Mouse (Mus musculus) MEL (cell line): Measurements from ENCODE around the gene Selenoo. TPM values are rescaled to one million over a fixed set of nuclear protein-coding genes. Genes with fewer than 3 reads are reported as not detected.

ENCODE experiments used
- DNase-seq: peaks from one replicate; pipeline ENCODE4 v3.0.0; 2011; ENCODE audit warnings: low read depth, low spot score
- H3K27ac ChIP-seq: 2 replicates; pipeline ENCODE4 v1.5.1; 2012; ENCODE audit warnings: low read depth, mild to moderate bottlenecking, control low read depth, low read length, moderate library complexity; ENCODE audit not compliant: control insufficient read depth
- H3K27me3 ChIP-seq, 2 experiments: fragments of 150-350 bp in 1 of 2; sonication (generic) in 1 of 2; 2 replicates each; pipeline ENCODE4 v1.6.1; 2012; ENCODE audit warnings: low read length in 2 of 2, mild to moderate bottlenecking in 2 of 2, improper control_type of control experiment in 1 of 2, moderate library complexity in 1 of 2; ENCODE audit not compliant: insufficient read depth in 2 of 2, control insufficient read depth in 1 of 2
- H3K36me3 ChIP-seq, 2 experiments: 2 replicates each; pipeline ENCODE4 v1.6.1; 2012 to 2014; ENCODE audit warnings: low read length in 2 of 2, improper control_type of control experiment in 1 of 2, inconsistent platforms in 1 of 2, mild to moderate bottlenecking in 1 of 2; ENCODE audit not compliant: insufficient read depth in 2 of 2, control insufficient read depth in 1 of 2
- H3K4me1 ChIP-seq, 2 experiments: fragments of 150-350 bp in 1 of 2; sonication (generic) in 1 of 2; 2 replicates each; pipeline ENCODE4 v1.6.1; 2012; ENCODE audit warnings: low read length in 2 of 2, improper control_type of control experiment in 1 of 2, mild to moderate bottlenecking in 1 of 2; ENCODE audit not compliant: insufficient read depth in 2 of 2, control insufficient read depth in 1 of 2
- H3K4me3 ChIP-seq, 2 experiments: fragments of 150-350 bp in 1 of 2; sonication (generic) in 1 of 2; 2 replicates each; pipeline ENCODE4 v1.5.1; 2012; ENCODE audit warnings: low read depth in 2 of 2, low read length in 2 of 2, mild to moderate bottlenecking in 2 of 2, moderate library complexity in 2 of 2, control low read depth in 1 of 2, improper control_type of control experiment in 1 of 2; ENCODE audit not compliant: control insufficient read depth in 1 of 2, insufficient read depth in 1 of 2
- H3K79me2 ChIP-seq: 2 replicates; pipeline ENCODE4 v1.6.1; 2012; ENCODE audit warnings: mild to moderate bottlenecking, low read length, moderate library complexity; ENCODE audit not compliant: control insufficient read depth, poor library complexity, insufficient read depth
- H3K9ac ChIP-seq: 2 replicates; pipeline ENCODE4 v1.6.1; 2012; ENCODE audit warnings: low read depth, mild to moderate bottlenecking, control low read depth, low read length, moderate library complexity; ENCODE audit not compliant: control insufficient read depth, poor library complexity, severe bottlenecking
- H3K9me3 ChIP-seq: fragments of 150-350 bp; sonication (generic); replicated peaks from 2 replicates; pipeline ENCODE4 v1.6.1; 2012; ENCODE audit warnings: mild to moderate bottlenecking, low read length, improper control_type of control experiment, moderate library complexity; ENCODE audit not compliant: insufficient read depth
- BHLHE40 ChIP-seq: IDR thresholded peaks from 2 replicates; pipeline ENCODE4 v1.6.1; 2012; ENCODE audit warnings: low read depth, mild to moderate bottlenecking, inconsistent platforms, low read length, improper control_type of control experiment, borderline replicate concordance
- CHD1 ChIP-seq: IDR thresholded peaks from 2 replicates; pipeline ENCODE4 v1.6.1; 2012; ENCODE audit warnings: low read depth, mild to moderate bottlenecking, inconsistent platforms, low read length, improper control_type of control experiment
- CHD2 ChIP-seq: IDR thresholded peaks from 2 replicates; pipeline ENCODE4 v1.6.1; 2011; ENCODE audit warnings: low read length, improper control_type of control experiment
- E2F4 ChIP-seq: IDR thresholded peaks from 2 replicates; pipeline ENCODE4 v1.6.1; 2011; ENCODE audit warnings: low read depth, low read length, improper control_type of control experiment, borderline replicate concordance
- GABPA ChIP-seq: IDR thresholded peaks from 2 replicates; pipeline ENCODE4 v1.6.1; 2012; ENCODE audit warnings: low read depth, mild to moderate bottlenecking, inconsistent platforms, low read length, improper control_type of control experiment, moderate library complexity
- GATA1 ChIP-seq: IDR thresholded peaks from 2 replicates; pipeline ENCODE4 v1.6.1; 2011; ENCODE audit warnings: low read depth, low read length, improper control_type of control experiment
- KAT2A ChIP-seq: conservative IDR thresholded peaks from 2 replicates; pipeline ENCODE4 v1.6.1; 2012; ENCODE audit warnings: low read depth, low read length, improper control_type of control experiment, inconsistent platforms
- MAFK ChIP-seq: IDR thresholded peaks from 2 replicates; pipeline ENCODE4 v1.6.1; 2011; ENCODE audit warnings: low read depth, mild to moderate bottlenecking, low read length, improper control_type of control experiment, borderline replicate concordance
- MAX ChIP-seq: IDR thresholded peaks from 2 replicates; pipeline ENCODE4 v1.6.1; 2011; ENCODE audit warnings: low read length, improper control_type of control experiment
- MEF2A ChIP-seq: IDR thresholded peaks from 2 replicates; pipeline ENCODE4 v1.6.1; 2014; ENCODE audit warnings: low read depth, mild to moderate bottlenecking, inconsistent platforms, low read length, improper control_type of control experiment; ENCODE audit not compliant: poor library complexity, insufficient replicate concordance, severe bottlenecking; ENCODE audit errors: extremely low read depth
- MYB ChIP-seq: IDR thresholded peaks from 2 replicates; pipeline ENCODE4 v1.6.1; 2011; ENCODE audit warnings: mild to moderate bottlenecking, low read depth, low read length, improper control_type of control experiment
- MYC ChIP-seq: IDR thresholded peaks from 2 replicates; pipeline ENCODE4 v1.6.1; 2011; ENCODE audit warnings: low read depth, mild to moderate bottlenecking, low read length, improper control_type of control experiment, moderate library complexity
- NELFE ChIP-seq: IDR thresholded peaks from 2 replicates; pipeline ENCODE4 v1.6.1; 2011; ENCODE audit warnings: low read depth, low read length, improper control_type of control experiment
- POLR2A ChIP-seq, 2 experiments: IDR thresholded peaks; 2 replicates each; pipeline ENCODE4 v1.6.1; 2011 to 2012; ENCODE audit warnings: low read length in 2 of 2, mild to moderate bottlenecking in 2 of 2, control low read depth in 1 of 2, improper control_type of control experiment in 1 of 2, low read depth in 1 of 2, moderate library complexity in 1 of 2; ENCODE audit not compliant: control insufficient read depth in 1 of 2, insufficient read depth in 1 of 2, poor library complexity in 1 of 2
- POLR2AphosphoS2 ChIP-seq: IDR thresholded peaks from 2 replicates; pipeline ENCODE4 v1.6.1; 2011; ENCODE audit warnings: low read length, improper control_type of control experiment
- POLR2AphosphoS5 ChIP-seq: IDR thresholded peaks from 2 replicates; pipeline ENCODE4 v1.6.1; 2012; ENCODE audit warnings: low read depth, borderline replicate concordance, mild to moderate bottlenecking, inconsistent platforms, low read length, moderate library complexity, mixed read lengths
- RAD21 ChIP-seq: IDR thresholded peaks from 2 replicates; pipeline ENCODE4 v1.6.1; 2011; ENCODE audit warnings: mild to moderate bottlenecking, low read depth, low read length, improper control_type of control experiment
- SIN3A ChIP-seq: IDR thresholded peaks from 2 replicates; pipeline ENCODE4 v1.6.1; 2012; ENCODE audit warnings: low read length, improper control_type of control experiment, inconsistent platforms
- SMC3 ChIP-seq: IDR thresholded peaks from 2 replicates; pipeline ENCODE4 v1.6.1; 2011; ENCODE audit warnings: low read depth, low read length, improper control_type of control experiment
- TAL1 ChIP-seq: IDR thresholded peaks from 2 replicates; pipeline ENCODE4 v1.6.1; 2012; ENCODE audit warnings: mild to moderate bottlenecking, inconsistent platforms, low read length, moderate library complexity, mixed read lengths
- TBP ChIP-seq: IDR thresholded peaks from 2 replicates; pipeline ENCODE4 v1.8.0; 2011; ENCODE audit warnings: low read depth, low read length, improper control_type of control experiment
- UBTF ChIP-seq: IDR thresholded peaks from 2 replicates; pipeline ENCODE4 v1.6.1; 2012; ENCODE audit warnings: low read depth, mild to moderate bottlenecking, inconsistent platforms, low read length, improper control_type of control experiment, moderate library complexity, borderline replicate concordance; ENCODE audit not compliant: insufficient read depth
- USF2 ChIP-seq, 2 experiments: IDR thresholded peaks; 2 replicates each; pipeline ENCODE4 v1.6.1; 2011 to 2012; ENCODE audit warnings: improper control_type of control experiment in 2 of 2, low read length in 2 of 2, borderline replicate concordance in 1 of 2, inconsistent platforms in 1 of 2, low read depth in 1 of 2, mild to moderate bottlenecking in 1 of 2; ENCODE audit not compliant: insufficient read depth in 1 of 2
- ZC3H11A ChIP-seq: IDR thresholded peaks from 2 replicates; pipeline ENCODE4 v1.6.1; 2012; ENCODE audit warnings: low read depth, mild to moderate bottlenecking, inconsistent platforms, low read length, improper control_type of control experiment
- ZNF384 ChIP-seq: IDR thresholded peaks from 2 replicates; pipeline ENCODE4 v1.6.1; 2012; ENCODE audit warnings: low read depth, mild to moderate bottlenecking, inconsistent platforms, low read length, improper control_type of control experiment
- polyA plus RNA-seq, 2 experiments: library from polyadenylated mRNA; stranded (reverse) in 1 of 2; unstranded in 1 of 2; fragments of >175 nt in 1 of 2; fragments of >200 nt in 1 of 2; gene quantifications; 2 replicates each; pipeline versions ENCODE4 v1.2.1 to v1.2.4; 2012; ENCODE audit warnings: low replicate concordance in 2 of 2, low read depth in 1 of 2; ENCODE audit not compliant: insufficient read length in 2 of 2, insufficient read depth in 1 of 2, missing spikeins in 1 of 2
- total RNA-seq: library from RNA; depleted of rRNA; stranded (reverse); fragments of 300-350 nt; gene quantifications from 2 replicates; pipeline ENCODE4 v1.2.3, GENCODE M21; 2012

The Selenoo gene
- total and polyA plus RNA-seq, 3 experiments = 16.6 to 17.3 TPM; not detected in 1

- TF ChIP-seq POLR2AphosphoS5 (no peak), E2F4 (no peak), GABPA (no peak), MYB (no peak), UBTF (no peak), CHD2 (no peak), POLR2AphosphoS2 (no peak), MEF2A (no peak), SMC3 (no peak), MAFK (no peak), NELFE (no peak), GATA1 (no peak), MYC (no peak)
- Histone ChIP-seq H3K9me3 (no peaks in the 10 kb centered on the region), H3K79me2 (no peaks in the 10 kb centered on the region), H3K4me3 (no peak overlapping the region), H3K27ac (no peak overlapping the region), H3K9ac (no peak overlapping the region), H3K4me1 (no peaks in the 10 kb centered on the region), H3K36me3 (no peaks in the 10 kb centered on the region), H3K27me3 (peaks cover 1 to 5% of the 10 kb centered on the region in 2 experiments)
- no peak for DNase-seq
Observed at GRCm38 (mm10) chr15:89046356-89046755, 42.5 kb upstream of the Selenoo start.

- no peak overlapping the region for H3K9ac ChIP-seq
- no peak overlapping the region for H3K27ac ChIP-seq
- no peak for DNase-seq
- peaks cover 5 to 16% of the 10 kb centered on the region in 2 experiments for H3K27me3 ChIP-seq
- H3K4me1 ChIP-seq = no peaks in the 10 kb centered on the region
- H3K9me3 ChIP-seq = no peaks in the 10 kb centered on the region
- TF ChIP-seq MAFK = no peak
- no peak for TF ChIP-seq RAD21
- TF ChIP-seq GABPA = no peak
- no peak for TF ChIP-seq ZC3H11A
- TF ChIP-seq MYC = no peak
- TF ChIP-seq USF2 (IDR thresholded peaks at IDR 0.05; ENCODE audit: borderline replicate concordance in 1 of 2, insufficient read depth in 1 of 2, low read depth in 1 of 2, low read length in 2 of 2) = no peak
- no peak for TF ChIP-seq SIN3A
- TF ChIP-seq CHD1 = no peak
- no peak for TF ChIP-seq NELFE
- TF ChIP-seq MEF2A = no peak
- no peak for TF ChIP-seq GATA1
- no peak for TF ChIP-seq TAL1
- TF ChIP-seq BHLHE40 = no peak
- no peak for TF ChIP-seq POLR2AphosphoS2
- TF ChIP-seq ZNF384 = no peak
- TF ChIP-seq MAX = no peak
- no peak for TF ChIP-seq KAT2A
- TF ChIP-seq TBP = no peak
- no peak for TF ChIP-seq POLR2A (IDR thresholded peaks at IDR 0.05; ENCODE audit: control insufficient read depth in 1 of 2, insufficient read depth in 1 of 2, low read depth in 1 of 2, low read length in 2 of 2, poor library complexity in 1 of 2)
- TF ChIP-seq, all 39 proteins: peak for 0
- Histone ChIP-seq H3K79me2 (no peaks in the 10 kb centered on the region), H3K4me3 (no peak overlapping the region), H3K36me3 (no peaks in the 10 kb centered on the region)
Observed at GRCm38 (mm10) chr15:89054666-89055065, 34.2 kb upstream of the Selenoo start.
